Mouse (Mus musculus) layer of hippocampus, adult 2 months (tissue): ENCODE measurements around the gene Slc25a3. TPM values are rescaled to one million over a fixed set of nuclear protein-coding genes. Genes with fewer than 3 reads are reported as not detected.

Experiments
- DNase-seq, 2 experiments: peaks; one replicate each; pipeline ENCODE4 v3.0.0; 2022; ENCODE audit warnings: low spot score in 2 of 2
- H3K27ac ChIP-seq: fragments of 200-600 bp; 2 replicates; pipeline ENCODE4 v1.8.1; 2022
- H3K4me3 ChIP-seq: fragments of 200-600 bp; 2 replicates; pipeline ENCODE4 v1.8.1; 2022; ENCODE audit warnings: mild to moderate bottlenecking
- CTCF ChIP-seq: fragments of 200-600 bp; conservative IDR thresholded peaks from 2 replicates; pipeline ENCODE4 v1.8.1; 2022; ENCODE audit warnings: antibody characterized with exemption, mild to moderate bottlenecking, moderate library complexity
- total RNA-seq, 2 experiments: library from RNA; stranded (reverse); gene quantifications; 2 replicates each; pipeline ENCODE4 v1.2.3; 2021

Slc25a3 gene
- total RNA-seq, 2 experiments from 2014 or later = 485 to 491 TPM

DNA sequence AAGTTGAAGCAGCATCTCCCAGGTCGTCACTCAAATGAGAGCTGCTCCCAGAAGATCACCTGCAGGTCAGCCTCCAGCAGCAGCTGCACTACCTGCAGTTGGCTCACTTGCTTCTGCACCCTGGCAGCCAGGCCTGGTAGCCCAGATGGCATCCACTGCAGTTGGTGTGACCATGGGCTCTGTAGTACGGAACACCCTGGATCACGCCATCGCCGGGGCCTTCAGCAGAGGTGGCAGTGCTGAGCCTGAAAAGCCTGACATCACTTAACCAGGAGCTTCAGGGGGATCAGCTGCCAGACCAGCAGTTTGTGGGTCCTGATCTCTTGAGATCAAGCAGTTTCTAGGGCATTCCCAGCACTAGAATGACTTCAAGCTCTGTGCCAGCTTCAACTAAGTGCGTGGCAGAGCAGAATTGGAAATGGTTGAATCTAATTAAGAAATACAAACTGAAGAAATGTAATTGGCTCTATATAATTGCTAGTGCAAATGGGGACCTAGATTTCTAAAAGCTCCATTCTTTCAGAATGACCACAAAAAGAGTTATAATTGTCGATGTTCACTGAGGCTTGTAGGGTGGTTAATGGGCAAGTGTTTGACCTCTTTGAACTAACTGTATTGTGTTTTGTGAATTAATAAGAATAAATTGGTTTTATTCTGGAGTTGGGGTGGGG, 11.6 kb upstream of the Slc25a3 start:
- no peak for TF ChIP-seq CTCF
- no peak overlapping the region for H3K4me3 ChIP-seq
- DNase-seq = no peak
- H3K27ac ChIP-seq = peak overlapping the region; percentile 43; the same call in 1 of the 2 replicates

- H3K27ac ChIP-seq = no peak overlapping the region
- no peak for TF ChIP-seq CTCF
- no peak for DNase-seq
- no peak overlapping the region for H3K4me3 ChIP-seq
These were observed 7.7 kb upstream of the Slc25a3 start for GRCm38 (mm10) chr10:91131565-91131964.

DNA sequence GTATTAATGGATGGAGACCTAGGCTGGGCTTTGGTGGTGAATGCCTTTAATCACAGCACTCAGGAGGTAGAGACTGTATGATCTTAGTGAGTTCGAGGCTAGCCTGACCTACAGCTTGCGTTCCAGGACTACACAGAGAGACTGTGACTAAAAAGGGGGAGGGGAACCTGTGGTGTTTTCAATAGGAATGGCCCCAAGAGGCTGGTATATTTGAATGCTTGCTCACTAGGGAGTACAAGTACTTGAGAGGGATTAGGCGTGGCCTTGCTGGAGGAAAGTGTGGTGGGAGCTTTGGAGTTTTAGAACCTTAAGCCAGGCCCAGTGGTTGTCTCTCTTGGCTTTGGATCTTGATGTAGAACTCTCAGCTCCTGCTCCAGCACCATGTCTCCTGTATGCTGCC, 6.9 kb upstream of the Slc25a3 start:
- H3K27ac ChIP-seq = no peak overlapping the region
- DNase-seq = no peak
- H3K4me3 ChIP-seq = no peak overlapping the region
- no peak for TF ChIP-seq CTCF

DNA sequence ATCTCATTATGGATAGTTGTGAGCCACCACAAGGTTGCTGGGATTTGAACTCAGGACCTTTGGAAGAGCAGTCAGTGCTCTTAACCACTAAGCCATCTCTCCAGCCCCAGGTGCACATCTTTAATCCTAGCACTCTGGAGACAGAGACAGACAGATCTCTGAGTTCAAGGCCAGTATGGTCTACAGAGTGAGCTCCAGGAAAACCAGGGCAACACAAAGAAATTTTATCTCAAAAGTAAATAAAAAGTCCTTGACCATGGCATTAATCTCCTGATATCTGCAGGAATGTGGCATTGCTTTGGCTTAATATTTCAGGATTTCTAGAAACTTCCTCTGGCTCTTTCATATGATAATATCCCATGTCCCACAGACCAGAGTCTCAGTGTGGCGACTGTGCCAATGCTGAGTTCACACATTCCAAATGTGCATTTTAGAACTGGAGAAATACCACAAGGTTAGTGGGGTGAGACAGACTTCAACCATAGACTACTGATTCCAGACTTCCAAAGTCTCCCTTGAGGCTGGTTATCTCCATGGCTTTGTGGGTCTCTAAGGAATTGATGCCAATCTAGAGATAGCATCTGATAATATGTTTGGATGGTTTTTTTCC, 4.8 kb upstream of the Slc25a3 start:
- Histone ChIP-seq H3K4me3 (no peak overlapping the region), H3K27ac (no peak overlapping the region)
- no peak for TF ChIP-seq CTCF
- DNase-seq = no peak

GRCm38 (mm10) chr10:91127395-91127794, 3.5 kb upstream of the Slc25a3 start:
- H3K4me3 ChIP-seq = no peak overlapping the region
- no peak for DNase-seq
- TF ChIP-seq CTCF = no peak
- H3K27ac ChIP-seq = no peak overlapping the region

DNA sequence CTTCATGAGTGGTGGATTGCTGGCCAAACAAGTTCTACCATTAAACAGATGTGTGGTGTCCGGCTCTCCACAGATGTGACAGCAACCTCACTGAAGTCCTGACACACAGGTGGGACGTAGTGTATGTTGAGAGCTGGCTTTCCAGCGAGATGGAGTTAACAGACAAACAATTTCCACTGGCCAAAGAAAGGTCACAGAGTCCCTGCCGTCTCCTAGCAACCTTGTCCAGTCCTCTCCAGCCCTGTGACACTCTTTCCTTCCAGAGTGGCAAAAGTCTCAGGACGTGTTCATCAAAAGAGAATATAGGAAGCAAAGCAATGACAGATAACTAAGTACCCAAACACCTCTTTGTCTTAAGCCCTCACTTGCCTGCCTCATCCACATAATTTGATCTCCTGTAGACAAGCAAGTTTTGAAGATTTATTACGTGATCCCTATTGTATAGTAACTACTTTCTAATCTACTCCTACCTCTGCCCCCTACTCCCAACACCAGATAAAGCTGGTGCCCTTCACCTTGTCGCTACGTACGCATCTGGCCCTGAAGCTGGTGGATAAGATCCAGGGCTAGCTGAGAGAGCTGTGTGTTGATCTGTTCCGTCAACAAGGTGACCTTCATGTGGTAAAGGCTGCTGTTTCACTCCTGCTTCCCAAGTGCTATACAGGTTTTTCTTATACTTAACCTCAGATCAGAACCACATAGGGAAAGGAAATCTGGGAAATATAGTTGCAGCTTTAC, 2.9 kb upstream of the Slc25a3 start:
- TF ChIP-seq CTCF = no peak
- DNase-seq = no peak
- Histone ChIP-seq H3K27ac (no peak overlapping the region), H3K4me3 (no peak overlapping the region)

DNA sequence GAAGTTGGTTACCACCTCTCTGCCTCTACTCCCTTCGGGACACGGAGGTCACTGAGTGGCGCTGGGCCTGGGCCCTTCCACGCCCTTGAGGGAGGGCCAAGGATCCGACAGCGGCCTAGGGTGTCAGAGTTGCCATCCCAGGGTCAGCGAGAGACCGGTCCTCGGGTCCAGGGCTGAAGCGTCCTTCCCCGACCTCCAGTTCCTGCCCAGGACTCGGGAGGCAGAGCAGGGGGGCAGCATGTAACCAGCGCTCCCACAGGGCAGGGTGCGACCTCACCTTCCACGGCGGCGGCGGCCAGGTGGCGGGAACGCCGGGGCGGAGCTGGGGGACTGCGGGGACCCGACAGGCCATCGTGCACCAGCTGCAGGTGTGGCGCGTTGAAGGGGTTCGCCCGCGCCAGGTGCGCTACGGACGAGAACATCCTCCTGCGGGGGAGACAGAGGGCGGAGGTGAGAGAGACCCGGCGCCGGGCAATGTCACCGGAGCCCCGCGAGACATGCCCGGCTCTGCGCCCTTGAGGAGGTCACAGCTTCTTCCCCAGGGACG, 505 bp downstream of the Slc25a3 start:
- no peak for TF ChIP-seq CTCF
- DNase-seq = peak in 1 of 2 experiments; percentile 21
- H3K27ac ChIP-seq = peak overlapping the region; percentile 100
- peak overlapping the region; percentile 95 for H3K4me3 ChIP-seq

- DNase-seq = no peak
- peak overlapping the region; percentile 100 for H3K27ac ChIP-seq
These were observed 1.2 kb downstream of the Slc25a3 start for GRCm38 (mm10) chr10:91122646-91123045.

DNA sequence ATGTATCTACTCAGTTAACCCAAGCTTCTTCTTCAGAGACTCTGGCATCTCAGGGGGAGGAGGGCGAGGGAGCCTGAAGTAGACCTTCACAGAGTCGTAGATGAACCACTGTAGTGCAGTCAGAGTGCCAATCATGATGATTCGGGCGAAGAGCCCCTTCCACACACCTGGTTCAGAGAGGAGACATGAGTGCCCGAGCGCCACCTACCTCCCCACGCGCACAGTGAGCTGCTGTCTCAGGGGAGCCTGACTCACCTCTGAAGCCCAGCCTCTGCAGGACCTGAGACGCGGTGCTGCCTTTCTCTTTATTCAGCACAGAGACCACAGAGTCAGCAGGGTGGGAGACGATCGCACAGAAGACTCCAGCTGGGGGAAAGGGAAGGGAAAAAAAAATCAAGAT, 6.9 kb downstream of the Slc25a3 start:
- Histone ChIP-seq H3K27ac (no peak overlapping the region), H3K4me3 (no peak overlapping the region)
- TF ChIP-seq CTCF = no peak
- DNase-seq = no peak

More at GRCm38 (mm10) chr10:91122646-91123045, 1.2 kb downstream of the Slc25a3 start:
- TF ChIP-seq CTCF = no peak
- H3K4me3 ChIP-seq = peak overlapping the region; percentile 95

DNA sequence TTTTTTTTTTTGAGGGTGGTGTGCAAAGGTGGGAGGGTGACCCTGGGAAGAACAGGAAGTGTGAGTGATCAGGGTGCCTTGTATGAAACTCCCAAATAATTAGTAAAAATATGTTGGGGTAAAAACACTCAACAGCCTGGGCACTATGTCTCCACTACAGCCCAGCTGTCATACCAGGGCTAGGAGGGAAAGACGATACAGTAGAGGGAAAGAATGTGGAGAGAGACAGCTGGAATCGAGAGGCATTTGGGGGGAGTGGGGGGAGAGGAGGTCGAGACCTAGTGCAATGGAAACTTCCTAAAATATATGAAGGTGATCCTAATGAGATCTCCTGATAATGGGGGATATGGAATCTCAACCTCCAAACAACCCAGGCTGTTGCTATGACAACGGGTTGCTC, 14.0 kb downstream of the Slc25a3 start:
- no peak overlapping the region for H3K4me3 ChIP-seq
- DNase-seq = no peak
- no peak for TF ChIP-seq CTCF
- no peak overlapping the region for H3K27ac ChIP-seq

GRCm38 (mm10) chr10:91105981-91106380, 17.9 kb downstream of the Slc25a3 start:
- Histone ChIP-seq H3K4me3 (no peak overlapping the region), H3K27ac (no peak overlapping the region)
- no peak for DNase-seq
- TF ChIP-seq CTCF = no peak

- Histone ChIP-seq H3K27ac (no peak overlapping the region), H3K4me3 (no peak overlapping the region)
- no peak for DNase-seq
- no peak for TF ChIP-seq CTCF
These were observed 20.9 kb downstream of the Slc25a3 start for GRCm38 (mm10) chr10:91102799-91103590.
